Mouse (Mus musculus): ENCODE measurements around the gene Pramel6.
"Not testable (repeated sequence)": the region's sequence is repeated elsewhere in the genome, so short reads cannot be mapped to it uniquely, and the experiment has no call there.

Pramel6 gene

GRCm38 (mm10) chr2:87506265-87506664 is at the start of gene Pramel6:
Gene Pramel6, plus strand, starts transcription at chr2:87506565.
- DNase-seq = no peak

DNA sequence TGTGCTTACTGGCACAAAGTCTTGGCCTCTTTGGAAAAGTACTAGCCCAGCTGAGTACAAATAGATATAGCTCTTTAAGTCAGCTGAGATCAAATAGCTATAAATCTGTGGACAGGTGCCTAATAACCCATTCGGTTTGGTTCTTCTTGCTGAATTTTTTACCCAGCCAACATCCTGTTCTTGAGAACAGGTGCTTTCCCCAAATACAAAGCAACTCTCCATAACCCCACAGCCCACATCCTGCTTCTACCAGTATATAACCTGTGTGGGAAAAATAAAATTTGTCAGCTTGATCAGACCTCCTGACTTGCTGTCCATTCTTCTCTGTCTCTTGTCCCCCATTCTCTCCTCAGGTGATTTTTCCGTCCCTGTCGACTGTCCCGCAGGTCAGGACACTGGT is 44.6 kb upstream of the Pramel6 start:
- no peak for DNase-seq

- no peak for DNase-seq
Observed at GRCm38 (mm10) chr2:87480207-87480606, 26.2 kb upstream of the Pramel6 start.

- DNase-seq = no peak
Observed at GRCm38 (mm10) chr2:87481158-87481557, 25.2 kb upstream of the Pramel6 start.

- no peak for DNase-seq
Observed at GRCm38 (mm10) chr2:87482276-87482675, 24.1 kb upstream of the Pramel6 start.

- DNase-seq = not testable (repeated sequence)
Observed at GRCm38 (mm10) chr2:87496993-87497392, 9.4 kb upstream of the Pramel6 start, which contains the start of gene Pramel7. Gene Pramel7, minus strand, starts transcription at chr2:87497093.

GRCm38 (mm10) chr2:87515046-87515445 is 8.7 kb downstream of the Pramel6 start:
- no peak for DNase-seq

DNA sequence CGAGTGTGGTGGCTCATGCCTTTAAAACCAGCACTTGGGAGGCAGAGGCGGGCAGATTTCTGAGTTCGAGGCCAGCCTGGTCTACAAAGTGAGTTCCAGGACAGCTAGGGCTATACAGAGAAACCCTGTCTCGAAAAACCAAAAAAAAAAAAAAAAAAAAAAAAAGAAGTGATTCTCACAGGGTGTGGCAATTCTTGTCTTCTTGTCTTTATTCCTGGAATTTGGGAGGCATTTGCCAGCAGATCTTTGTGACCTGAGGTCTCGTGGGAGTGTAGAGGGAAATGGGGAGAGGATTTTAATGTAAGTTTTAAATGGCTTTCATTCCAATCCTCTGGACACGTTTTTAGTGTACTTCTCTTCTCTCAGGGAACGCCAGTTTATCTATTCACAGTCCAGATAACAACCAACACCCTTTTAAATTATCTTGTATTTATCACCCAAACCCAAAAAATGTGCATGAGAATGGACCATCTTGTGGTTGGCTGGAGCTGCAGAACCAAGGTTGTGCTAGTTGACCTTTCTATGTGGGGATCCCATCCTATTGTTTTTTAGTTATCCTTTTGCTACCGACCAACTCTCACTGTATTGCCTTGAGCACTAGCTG is 9.2 kb downstream of the Pramel6 start:
- DNase-seq = no peak

DNA sequence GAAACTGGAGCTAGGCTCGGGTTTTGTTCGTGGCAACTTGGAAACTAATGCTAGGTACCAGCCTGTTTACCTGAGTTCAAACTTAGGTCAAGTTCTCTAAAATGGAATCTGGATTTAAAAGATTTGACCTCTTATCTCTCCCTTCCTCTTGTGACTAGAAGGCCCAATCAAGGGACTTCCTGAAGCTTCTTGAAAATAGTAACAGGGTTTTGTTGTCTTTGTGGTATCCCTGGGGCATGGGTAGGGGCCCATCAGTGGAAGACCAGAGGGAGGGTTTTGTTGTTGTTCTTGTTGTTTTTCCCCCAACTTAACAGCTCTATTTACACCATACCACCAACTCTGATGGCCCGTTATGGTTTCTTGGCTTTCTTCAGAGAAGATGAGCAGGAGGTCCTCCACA is 10.2 kb downstream of the Pramel6 start:
- no peak for DNase-seq

DNA sequence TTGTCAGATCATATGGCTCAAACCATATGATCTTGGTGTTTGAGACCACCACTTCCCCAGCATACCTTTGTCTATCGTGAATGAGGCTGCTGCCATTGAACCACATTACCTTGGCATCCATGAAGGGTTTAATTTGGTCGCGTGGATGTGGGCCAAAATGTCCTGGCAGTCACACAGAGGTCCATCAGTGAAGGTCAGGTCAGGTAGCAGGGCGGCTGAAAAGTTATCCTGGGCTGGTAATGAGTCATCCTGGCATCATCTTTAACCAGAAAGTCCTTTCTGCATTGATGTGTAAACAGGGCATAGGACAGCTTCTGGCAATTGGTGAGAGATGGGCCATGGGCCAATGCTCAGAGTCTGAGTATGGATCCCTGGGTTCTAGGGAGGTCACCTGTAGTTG is 14.3 kb downstream of the Pramel6 start:
- DNase-seq = no peak

DNA sequence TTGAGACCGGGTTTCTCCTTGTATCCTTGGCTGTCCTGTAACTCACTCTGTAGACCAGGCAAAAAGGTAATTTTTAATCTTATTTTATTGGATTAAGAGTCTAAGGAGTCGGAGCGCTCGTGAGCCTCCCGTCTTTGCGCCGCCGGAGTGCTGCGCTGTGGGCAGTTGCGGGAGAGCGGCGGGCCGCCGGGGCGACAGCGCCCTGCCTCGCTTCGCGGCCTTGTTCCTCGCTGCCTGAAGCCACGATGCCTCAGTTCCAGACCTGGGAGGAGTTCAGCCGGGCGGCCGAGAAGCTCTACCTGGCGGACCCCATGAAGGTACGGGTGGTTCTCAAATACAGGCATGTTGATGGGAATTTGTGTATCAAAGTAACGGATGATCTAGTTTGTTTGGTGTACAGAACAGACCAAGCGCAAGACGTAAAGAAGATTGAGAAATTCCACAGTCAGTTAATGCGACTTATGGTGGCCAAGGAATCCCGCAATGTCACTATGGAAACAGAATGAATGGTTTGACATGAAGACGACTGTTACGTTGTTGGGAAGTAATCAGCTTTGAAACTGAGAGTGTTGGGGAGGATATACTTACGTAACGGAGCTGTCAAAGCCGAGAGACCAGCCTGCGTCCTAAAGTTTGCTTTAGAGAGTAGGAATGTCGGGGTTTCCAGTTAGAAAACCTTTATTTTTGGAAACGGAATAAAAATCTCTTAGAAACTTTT is 19.7 kb downstream of the Pramel6 start:
- not testable (repeated sequence) for DNase-seq

- no peak for DNase-seq
Observed at GRCm38 (mm10) chr2:87531496-87531895, 25.1 kb downstream of the Pramel6 start, which contains the start of gene Olfr153. Gene Olfr153, plus strand, starts transcription at chr2:87531796.

DNA sequence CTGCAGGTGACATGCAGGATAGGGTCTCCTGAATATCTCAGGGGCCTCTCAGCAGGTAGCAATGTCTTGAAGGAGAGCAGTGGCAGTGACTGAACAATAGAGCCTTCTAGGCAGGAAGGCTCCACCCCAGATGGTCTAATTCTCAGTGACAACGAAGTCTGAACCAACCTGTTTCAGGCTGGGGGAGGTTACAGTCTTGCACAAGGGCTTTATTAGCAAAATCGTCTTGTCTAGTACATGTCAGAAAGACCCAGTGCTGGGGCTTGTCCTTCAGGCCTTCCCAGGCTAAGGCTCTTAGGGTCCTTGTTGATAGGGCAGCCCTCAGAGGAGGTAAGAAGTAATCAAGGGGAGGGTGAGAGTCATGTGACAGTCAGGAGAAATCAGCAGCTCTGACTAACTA is 28.5 kb downstream of the Pramel6 start:
- no peak for DNase-seq

GRCm38 (mm10) chr2:87545442-87545841 is 39.1 kb downstream of the Pramel6 start, which contains the start of gene Olfr1128:
Gene Olfr1128, minus strand, starts transcription at chr2:87545542.
- DNase-seq = no peak

Data from thymus, postnatal 4 days (tissue).